Mouse (Mus musculus): ENCODE measurements around the gene 4921517D22Rik. TPM values are rescaled to one million over a fixed set of nuclear protein-coding genes. Genes with fewer than 3 reads are reported as not detected.
"Not testable (repeated sequence)": the region's sequence is repeated elsewhere in the genome, so short reads cannot be mapped to it uniquely, and the experiment has no call there.

The 4921517D22Rik gene
- polyA plus RNA-seq, 1 experiment, result not detected

- WGBS, result 19% methylated on average over 7 of the region's 7 CpGs
- Histone ChIP-seq H3K4me1 (ENCODE audit: control insufficient read depth, insufficient read depth, low read length) (peaks cover 12% of the 10 kb centered on the region), H3K27ac (ENCODE audit: insufficient read depth, low read depth, low read length) (no peak overlapping the region), H3K4me3 (ENCODE audit: insufficient read depth, low read depth, low read length) (no peak overlapping the region)
- peak; percentile 70 for TF ChIP-seq CTCF (IDR thresholded peaks at IDR 0.05; ENCODE audit: insufficient read depth, low read depth, low read length)
- TF ChIP-seq POLR2A (IDR thresholded peaks at IDR 0.05; ENCODE audit: insufficient read depth, low read depth, low read length), result no peak
These were observed 34.6 kb upstream of the 4921517D22Rik start for GRCm38 (mm10) chr13:59728378-59729093.

DNA sequence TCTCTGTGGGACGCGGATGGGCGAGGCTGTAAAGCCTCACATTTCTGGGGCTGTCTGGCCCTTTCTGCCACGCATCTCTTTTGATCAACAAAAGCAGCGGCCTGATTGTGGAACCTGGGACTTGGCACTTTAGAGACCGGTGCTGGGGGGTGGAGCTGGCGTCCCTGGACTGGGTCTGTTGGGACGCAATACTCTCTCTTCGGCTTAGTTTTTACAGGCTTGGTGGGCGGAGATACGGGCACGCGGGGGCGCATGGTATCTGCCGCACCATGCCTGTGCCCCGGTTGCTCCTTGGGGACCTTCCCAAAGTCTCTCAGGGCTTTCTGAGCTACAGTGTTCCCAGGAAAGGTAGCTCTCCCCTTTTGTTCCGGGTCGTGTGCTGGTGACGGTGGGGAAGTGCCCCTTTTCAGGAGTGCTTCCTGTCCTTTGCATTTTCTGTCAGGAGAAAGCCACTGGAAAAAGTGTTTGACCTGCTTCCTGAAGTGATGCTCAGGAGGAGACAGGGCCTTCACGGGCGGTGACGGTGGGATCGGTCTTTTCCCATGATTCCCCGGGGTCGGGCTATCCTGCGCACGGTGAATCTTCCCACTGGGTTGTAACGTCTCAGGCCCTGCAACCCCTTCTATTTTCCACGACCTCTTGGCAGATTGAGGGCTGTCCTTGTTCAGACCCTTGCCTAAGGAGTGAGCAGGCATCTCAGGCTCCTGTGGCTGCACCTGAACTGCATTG lies 32.4 kb upstream of the 4921517D22Rik start:
- Histone ChIP-seq H3K27ac (ENCODE audit: insufficient read depth, low read depth, low read length) (no peak overlapping the region), H3K4me3 (ENCODE audit: insufficient read depth, low read depth, low read length) (peak overlapping the region; percentile 12; the same call in 1 of the 2 replicates), H3K4me1 (ENCODE audit: control insufficient read depth, insufficient read depth, low read length) (peaks cover 12% of the 10 kb centered on the region)
- TF ChIP-seq POLR2A (IDR thresholded peaks at IDR 0.05; ENCODE audit: insufficient read depth, low read depth, low read length), result no peak
- no peak for TF ChIP-seq CTCF (IDR thresholded peaks at IDR 0.05; ENCODE audit: insufficient read depth, low read depth, low read length)
- WGBS, result 47% methylated on average over 29 of the region's 29 CpGs

DNA sequence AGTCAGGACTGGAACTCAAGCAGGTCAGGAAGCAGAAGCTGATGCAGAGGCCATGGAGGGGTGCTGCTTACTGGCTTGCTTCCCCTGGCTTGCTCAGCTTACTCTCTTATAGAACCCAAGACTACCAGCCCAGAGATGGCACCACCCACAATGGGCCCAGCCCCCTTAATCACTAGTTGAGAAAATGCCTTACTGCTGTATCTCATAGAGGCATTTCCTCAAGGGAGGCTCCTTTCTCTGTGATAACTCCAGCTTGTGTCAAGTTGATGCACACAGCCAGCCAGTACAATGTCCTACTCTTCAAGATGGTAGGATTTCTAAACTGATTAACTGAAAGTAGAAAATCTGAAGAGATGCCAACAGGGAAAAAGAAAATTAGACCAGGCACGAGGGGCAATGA lies 28.2 kb upstream of the 4921517D22Rik start:
- not testable (repeated sequence) for H3K27ac ChIP-seq (ENCODE audit: insufficient read depth, low read depth, low read length); H3K4me1 ChIP-seq (ENCODE audit: control insufficient read depth, insufficient read depth, low read length); H3K4me3 ChIP-seq (ENCODE audit: insufficient read depth, low read depth, low read length)
- WGBS, result 97% methylated on average over 1 of the region's 1 CpGs

DNA sequence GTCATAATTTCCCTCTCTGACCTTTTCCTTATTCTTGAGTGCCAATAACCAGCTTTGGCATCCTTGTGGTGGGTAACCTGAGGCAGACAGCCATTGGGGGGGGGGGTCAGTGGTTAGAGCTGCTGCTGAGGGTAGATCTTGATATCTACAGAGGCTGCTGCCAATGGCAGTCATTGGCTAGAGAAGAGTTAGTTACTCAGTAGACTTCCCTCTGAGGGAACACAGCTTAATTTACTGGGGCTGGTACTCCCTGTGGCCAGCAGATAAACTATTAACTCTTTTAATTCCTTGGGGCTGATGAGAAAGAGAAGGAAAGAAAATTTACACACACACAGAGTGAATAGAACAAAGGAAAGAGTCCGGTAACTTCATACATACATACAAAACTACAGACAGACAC lies 25.6 kb upstream of the 4921517D22Rik start:
- 87% methylated on average over 1 of the region's 1 CpGs for WGBS
- no peak for TF ChIP-seq CTCF (IDR thresholded peaks at IDR 0.05; ENCODE audit: insufficient read depth, low read depth, low read length)
- Histone ChIP-seq H3K27ac (ENCODE audit: insufficient read depth, low read depth, low read length) (no peak overlapping the region), H3K4me3 (ENCODE audit: insufficient read depth, low read depth, low read length) (no peak overlapping the region), H3K4me1 (ENCODE audit: control insufficient read depth, insufficient read depth, low read length) (no peaks in the 10 kb centered on the region)

GRCm38 (mm10) chr13:59718857-59719440 lies 25.0 kb upstream of the 4921517D22Rik start:
- not testable (repeated sequence) for H3K4me1 ChIP-seq (ENCODE audit: control insufficient read depth, insufficient read depth, low read length); H3K4me3 ChIP-seq (ENCODE audit: insufficient read depth, low read depth, low read length); H3K27ac ChIP-seq (ENCODE audit: insufficient read depth, low read depth, low read length)
- WGBS, result 44% methylated on average over 6 of the region's 6 CpGs

GRCm38 (mm10) chr13:59713710-59714109 lies 19.8 kb upstream of the 4921517D22Rik start:
- no peak overlapping the region for H3K27ac ChIP-seq (ENCODE audit: insufficient read depth, low read depth, low read length)
- H3K4me3 ChIP-seq (ENCODE audit: insufficient read depth, low read depth, low read length), result no peak overlapping the region
- TF ChIP-seq CTCF (IDR thresholded peaks at IDR 0.05; ENCODE audit: insufficient read depth, low read depth, low read length), result no peak
- TF ChIP-seq POLR2A (IDR thresholded peaks at IDR 0.05; ENCODE audit: insufficient read depth, low read depth, low read length), result no peak
- 51% methylated on average over 3 of the region's 3 CpGs for WGBS
- H3K4me1 ChIP-seq (ENCODE audit: control insufficient read depth, insufficient read depth, low read length), result no peaks in the 10 kb centered on the region

- H3K4me1 ChIP-seq (ENCODE audit: control insufficient read depth, insufficient read depth, low read length); H3K4me3 ChIP-seq (ENCODE audit: insufficient read depth, low read depth, low read length); H3K27ac ChIP-seq (ENCODE audit: insufficient read depth, low read depth, low read length): not testable (repeated sequence)
- 83% methylated on average over 3 of the region's 3 CpGs for WGBS
These were observed 18.1 kb upstream of the 4921517D22Rik start, which contains the start of gene Spata31d1b for GRCm38 (mm10) chr13:59711984-59712383. TSS of gene Spata31d1b (plus strand) at chr13:59712284.

GRCm38 (mm10) chr13:59710230-59710629 lies 16.3 kb upstream of the 4921517D22Rik start, which contains the start of gene Spata31d1a:
TSS of gene Spata31d1a (minus strand) at chr13:59710330.
- H3K4me1 ChIP-seq (ENCODE audit: control insufficient read depth, insufficient read depth, low read length), result no peaks in the 10 kb centered on the region
- H3K27ac ChIP-seq (ENCODE audit: insufficient read depth, low read depth, low read length), result no peak within 1 kb of the TSS
- WGBS, result 92% methylated on average over 15 of the region's 15 CpGs
- H3K4me3 ChIP-seq (ENCODE audit: insufficient read depth, low read depth, low read length), result no peak within 1 kb of the TSS
- TF ChIP-seq POLR2A (IDR thresholded peaks at IDR 0.05; ENCODE audit: insufficient read depth, low read depth, low read length) (no peak), CTCF (IDR thresholded peaks at IDR 0.05; ENCODE audit: insufficient read depth, low read depth, low read length) (0 out of 2 replicates have a peak, but pooled peaks have one; percentile 8)

- Histone ChIP-seq H3K4me1 (ENCODE audit: control insufficient read depth, insufficient read depth, low read length) (no peaks in the 10 kb centered on the region), H3K4me3 (ENCODE audit: insufficient read depth, low read depth, low read length) (no peak overlapping the region), H3K27ac (ENCODE audit: insufficient read depth, low read depth, low read length) (no peak overlapping the region)
- 56% methylated on average over 12 of the region's 12 CpGs for WGBS
- TF ChIP-seq POLR2A (IDR thresholded peaks at IDR 0.05; ENCODE audit: insufficient read depth, low read depth, low read length) (no peak), CTCF (IDR thresholded peaks at IDR 0.05; ENCODE audit: insufficient read depth, low read depth, low read length) (no peak)
These were observed 10.7 kb upstream of the 4921517D22Rik start for GRCm38 (mm10) chr13:59704562-59704961.

Measured in olfactory bulb, adult 2 months (tissue).